Mouse (Mus musculus): ENCODE data around the gene Coro1c. TPM values are rescaled to one million over a fixed set of nuclear protein-coding genes. Genes with fewer than 3 reads are reported as not detected.
"Not testable (repeated sequence)": the region's sequence is repeated elsewhere in the genome, so short reads cannot be mapped to it uniquely, and the experiment has no call there.

Gene Coro1c
- polyA plus RNA-seq, 1 experiment from 2014 or later: 141 TPM

DNA sequence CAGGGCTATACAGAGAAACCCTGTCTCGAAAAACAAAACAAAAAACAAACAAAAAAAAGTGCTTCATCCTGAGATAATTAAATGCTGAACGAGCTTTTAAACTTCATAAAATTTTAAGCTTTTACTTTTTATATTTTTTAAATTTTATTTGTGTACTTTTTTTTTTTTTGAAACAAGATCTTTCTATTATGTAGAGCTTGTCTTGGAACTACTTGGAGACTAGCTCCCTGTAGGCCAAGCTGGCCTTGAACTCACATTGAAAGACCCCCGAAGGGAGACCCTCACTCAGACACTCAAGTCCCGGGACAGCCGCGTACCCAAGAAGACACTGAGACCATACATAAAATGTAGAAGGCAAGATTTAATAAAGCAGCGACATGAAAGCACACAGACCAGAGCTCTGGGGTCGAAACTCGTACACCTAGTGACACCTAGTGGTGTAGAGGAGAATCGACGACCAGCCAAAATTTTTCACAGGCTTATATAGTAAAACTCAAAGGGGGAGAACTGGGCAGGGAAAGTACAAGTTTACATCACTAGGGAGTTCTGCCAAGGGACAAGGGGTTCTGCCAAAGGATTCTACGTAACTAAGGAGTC lies 96.6 kb downstream of the Coro1c start:
- not testable (repeated sequence) for H3K9me3 ChIP-seq (replicated peaks); ATAC-seq (ENCODE audit: insufficient number of reproducible peaks, low FRiP score); H3K4me1 ChIP-seq (replicated peaks); H3K36me3 ChIP-seq; H3K4me3 ChIP-seq; H3K4me2 ChIP-seq; H3K9ac ChIP-seq; H3K27ac ChIP-seq (ENCODE audit: poor library complexity, severe bottlenecking)
- 19% methylated on average over 11 of the region's 12 CpGs for WGBS
- peaks cover 30% of the 10 kb centered on the region for H3K27me3 ChIP-seq (replicated peaks)

DNA sequence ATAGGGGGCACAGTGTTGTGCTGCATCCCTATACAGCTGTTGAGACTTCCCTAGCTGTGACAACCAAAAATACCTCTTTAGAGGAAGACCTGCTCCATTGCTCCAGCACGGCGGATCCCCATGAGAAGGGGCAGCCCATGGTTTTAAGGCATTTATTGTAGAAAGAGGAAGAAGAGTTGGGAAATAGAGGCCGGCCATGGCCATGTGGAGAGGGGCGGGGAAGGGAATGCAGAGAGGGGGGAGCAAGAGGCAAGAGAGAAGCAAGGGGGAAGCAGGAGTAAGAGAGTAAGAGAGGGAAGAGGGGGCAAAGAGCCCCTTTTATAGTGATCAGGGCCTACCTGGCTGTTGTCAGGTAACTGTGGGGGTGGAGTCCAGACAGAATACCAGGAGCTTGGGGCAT lies 98.4 kb downstream of the Coro1c start:
- H3K27me3 ChIP-seq (replicated peaks): peaks cover 22% of the 10 kb centered on the region
- H3K36me3 ChIP-seq: no peaks in the 10 kb centered on the region
- H3K9ac ChIP-seq: no peak overlapping the region
- peaks cover 5% of the 10 kb centered on the region for H3K9me3 ChIP-seq (replicated peaks)
- no peak overlapping the region for H3K27ac ChIP-seq (ENCODE audit: poor library complexity, severe bottlenecking)
- H3K4me3 ChIP-seq: no peak overlapping the region
- ATAC-seq (ENCODE audit: insufficient number of reproducible peaks, low FRiP score): no peak
- no peak overlapping the region for H3K4me2 ChIP-seq
- peaks cover 9% of the 10 kb centered on the region for H3K4me1 ChIP-seq (replicated peaks)
- WGBS: 89% methylated on average over 4 of the region's 4 CpGs

DNA sequence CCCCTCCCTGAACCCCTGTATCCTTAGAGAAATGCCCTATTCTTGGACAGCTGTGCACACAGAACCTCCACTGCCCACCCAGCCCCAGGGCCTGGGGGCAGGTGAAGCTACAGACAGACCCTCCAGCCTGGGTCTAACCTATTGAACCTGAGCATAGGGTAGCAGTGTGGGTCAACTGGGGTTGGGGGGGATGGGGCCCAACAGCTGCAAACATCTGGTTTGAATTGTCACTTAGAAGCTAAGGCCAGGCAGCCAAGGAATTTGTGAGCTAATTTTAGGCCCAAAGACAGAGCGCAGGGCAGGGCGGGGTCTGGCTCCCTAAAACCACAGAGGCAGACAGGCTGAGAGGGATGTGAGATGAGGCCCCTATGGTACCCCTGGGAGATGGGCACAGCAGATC lies 100.4 kb downstream of the Coro1c start:
- H3K9me3 ChIP-seq (replicated peaks): peaks cover 5% of the 10 kb centered on the region
- H3K4me2 ChIP-seq: no peak overlapping the region
- no peaks in the 10 kb centered on the region for H3K36me3 ChIP-seq
- H3K4me3 ChIP-seq: no peak overlapping the region
- 0 out of 2 replicates have a peak, but pooled peaks cover 8% of the 10 kb centered on the region for H3K27me3 ChIP-seq (replicated peaks)
- no peak overlapping the region for H3K9ac ChIP-seq
- peaks cover 9% of the 10 kb centered on the region for H3K4me1 ChIP-seq (replicated peaks)
- H3K27ac ChIP-seq (ENCODE audit: poor library complexity, severe bottlenecking): no peak overlapping the region
- WGBS: 30% methylated on average over 2 of the region's 2 CpGs
- no peak for ATAC-seq (ENCODE audit: insufficient number of reproducible peaks, low FRiP score)

DNA sequence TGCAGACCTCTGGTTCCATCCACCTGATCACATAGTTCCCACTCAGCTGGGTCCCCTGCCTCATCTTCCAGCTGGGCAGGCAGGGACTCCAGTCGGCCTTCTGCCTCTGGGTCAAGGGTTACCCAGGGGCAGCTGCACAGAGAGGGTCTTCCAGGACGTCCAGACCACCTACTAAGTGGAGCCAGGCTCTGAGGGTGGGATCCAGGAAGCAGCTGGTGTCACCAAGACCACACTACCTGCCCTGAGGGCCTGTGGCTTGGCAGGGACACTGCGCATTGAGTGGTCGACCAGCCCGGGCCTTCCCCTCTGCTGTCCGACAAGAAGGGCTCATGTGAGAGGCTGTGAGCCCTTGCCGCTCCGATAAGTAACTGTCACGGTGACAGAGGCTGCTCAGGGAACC lies 100.8 kb downstream of the Coro1c start:
- no peak overlapping the region for H3K27ac ChIP-seq (ENCODE audit: poor library complexity, severe bottlenecking)
- no peak overlapping the region for H3K4me3 ChIP-seq
- no peaks in the 10 kb centered on the region for H3K36me3 ChIP-seq
- no peak for ATAC-seq (ENCODE audit: insufficient number of reproducible peaks, low FRiP score)
- peaks cover 5% of the 10 kb centered on the region for H3K9me3 ChIP-seq (replicated peaks)
- no peak overlapping the region for H3K9ac ChIP-seq
- H3K4me1 ChIP-seq (replicated peaks): peaks cover 9% of the 10 kb centered on the region
- no peak overlapping the region for H3K4me2 ChIP-seq
- H3K27me3 ChIP-seq (replicated peaks): 0 out of 2 replicates have a peak, but pooled peaks cover 5% of the 10 kb centered on the region
- 41% methylated on average over 9 of the region's 9 CpGs for WGBS

DNA sequence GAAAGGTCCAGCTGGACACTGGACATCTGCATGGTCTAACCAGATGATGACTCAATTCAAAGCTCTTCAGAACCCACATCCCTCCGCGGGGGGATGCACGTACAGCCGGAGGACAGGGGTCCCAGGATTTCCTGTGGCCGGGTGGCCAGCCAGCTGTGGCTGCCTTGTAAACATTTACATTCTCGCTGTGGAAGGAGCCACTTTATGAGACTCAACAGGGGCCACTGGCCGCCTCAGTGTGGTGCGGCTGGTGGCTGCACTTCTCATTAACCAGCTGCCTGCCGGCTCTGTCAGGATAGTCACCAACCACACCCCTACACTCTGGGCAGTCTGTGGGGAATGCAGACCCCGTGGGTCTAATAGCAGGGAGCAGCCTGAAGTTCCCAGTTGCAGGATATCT lies 102.1 kb downstream of the Coro1c start:
- WGBS: 33% methylated on average over 10 of the region's 10 CpGs
- H3K9ac ChIP-seq: no peak overlapping the region
- H3K27ac ChIP-seq (ENCODE audit: poor library complexity, severe bottlenecking): no peak overlapping the region
- H3K27me3 ChIP-seq (replicated peaks): 0 out of 2 replicates have a peak, but pooled peaks cover 5% of the 10 kb centered on the region
- no peak overlapping the region for H3K4me2 ChIP-seq
- H3K36me3 ChIP-seq: no peaks in the 10 kb centered on the region
- ATAC-seq (ENCODE audit: insufficient number of reproducible peaks, low FRiP score): no peak
- peaks cover 9% of the 10 kb centered on the region for H3K4me1 ChIP-seq (replicated peaks)
- peaks cover 5% of the 10 kb centered on the region for H3K9me3 ChIP-seq (replicated peaks)
- no peak overlapping the region for H3K4me3 ChIP-seq

DNA sequence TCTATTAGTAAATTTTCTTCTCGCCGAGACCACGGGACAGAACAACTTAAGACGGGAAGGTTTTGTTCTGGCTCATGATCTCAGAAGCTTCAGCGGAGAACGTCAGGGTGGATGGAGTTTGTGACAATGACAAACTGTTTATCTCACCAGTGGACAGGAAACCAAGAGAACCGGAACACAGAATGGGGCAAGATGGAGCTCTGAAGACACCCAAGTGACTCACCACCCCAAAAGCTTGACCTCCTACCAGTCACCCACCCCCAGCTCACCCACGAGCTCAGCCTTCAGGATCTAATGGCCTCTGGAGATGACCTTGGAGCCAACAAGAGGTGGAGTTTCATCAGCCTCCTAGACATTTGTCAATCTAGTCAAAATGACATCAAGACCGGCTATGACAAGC lies 103.3 kb downstream of the Coro1c start:
- WGBS: 86% methylated on average over 9 of the region's 9 CpGs

DNA sequence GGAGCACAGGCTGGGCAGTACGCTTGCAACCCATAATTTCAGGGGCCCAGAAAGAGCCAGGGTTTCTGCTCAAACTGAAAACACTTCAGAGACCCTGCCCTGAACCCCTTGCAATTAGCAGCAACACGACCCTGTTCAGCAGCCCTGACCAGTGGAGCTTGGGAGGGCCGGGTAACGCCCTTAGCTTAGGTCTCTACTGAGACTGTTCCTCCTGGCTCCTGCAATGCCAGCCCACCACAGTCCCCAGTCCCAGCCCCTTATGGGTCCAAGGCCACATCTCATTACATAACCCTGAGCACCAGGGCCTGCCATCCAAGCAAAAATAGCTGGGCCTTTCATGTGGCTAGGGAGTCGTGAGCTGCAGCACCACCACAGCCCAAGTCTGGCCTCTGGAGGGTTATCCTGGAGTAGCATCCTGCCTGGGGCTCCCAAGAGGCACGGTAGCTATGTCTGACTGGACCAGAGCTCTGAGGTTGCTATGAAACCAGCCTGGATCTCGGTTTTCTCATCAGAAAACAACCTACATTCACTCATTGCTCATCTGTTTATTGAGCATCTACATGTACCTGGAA lies 104.1 kb downstream of the Coro1c start:
- Histone ChIP-seq H3K27ac (ENCODE audit: poor library complexity, severe bottlenecking) (no peak overlapping the region), H3K4me1 (replicated peaks) (peaks cover 22% of the 10 kb centered on the region), H3K9ac (no peak overlapping the region), H3K4me2 (no peak overlapping the region), H3K36me3 (no peaks in the 10 kb centered on the region), H3K27me3 (replicated peaks) (0 out of 2 replicates have a peak, but pooled peaks cover 7% of the 10 kb centered on the region), H3K9me3 (replicated peaks) (no peaks in the 10 kb centered on the region), H3K4me3 (no peak overlapping the region)
- 56% methylated on average over 7 of the region's 7 CpGs for WGBS
- ATAC-seq (ENCODE audit: insufficient number of reproducible peaks, low FRiP score): no peak

More for the DNA sequence above, 103.3 kb downstream of the Coro1c start:
- Histone ChIP-seq H3K9ac (no peak overlapping the region), H3K27me3 (replicated peaks) (0 out of 2 replicates have a peak, but pooled peaks cover 5% of the 10 kb centered on the region), H3K4me1 (replicated peaks) (peaks cover 15% of the 10 kb centered on the region), H3K4me3 (no peak overlapping the region), H3K36me3 (no peaks in the 10 kb centered on the region), H3K9me3 (replicated peaks) (0 out of 2 replicates have a peak, but pooled peaks cover 2% of the 10 kb centered on the region), H3K27ac (ENCODE audit: poor library complexity, severe bottlenecking) (no peak overlapping the region), H3K4me2 (no peak overlapping the region)
- no peak for ATAC-seq (ENCODE audit: insufficient number of reproducible peaks, low FRiP score)

DNA sequence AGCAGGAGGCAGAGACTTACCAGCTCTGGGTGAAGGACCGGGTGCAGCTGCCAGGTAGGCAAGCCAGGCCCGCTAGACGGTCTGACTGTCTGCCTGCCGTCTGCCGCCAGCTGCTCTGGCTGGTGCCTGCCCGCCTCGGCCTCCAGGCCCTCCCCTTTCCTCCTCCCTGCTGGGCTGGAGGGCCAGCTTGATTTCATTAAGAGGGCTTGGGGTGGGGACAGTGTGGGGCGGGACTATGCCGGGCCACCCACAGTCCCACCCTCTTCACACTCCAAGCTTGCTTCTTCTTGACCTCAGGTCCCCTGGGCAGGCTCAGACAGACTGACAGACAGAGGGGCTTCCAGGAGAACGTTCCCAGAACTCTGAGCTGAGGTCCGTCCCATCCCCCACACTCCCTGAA lies 108.3 kb downstream of the Coro1c start, which contains the start of gene Tmem119:
TSS of gene Tmem119 (minus strand) at position 237 of the 400 bp plus-strand sequence.
- H3K9ac ChIP-seq: peak within 1 kb of the TSS; percentile 64
- H3K27me3 ChIP-seq (replicated peaks): peaks cover 27% of the 10 kb centered on the region

DNA sequence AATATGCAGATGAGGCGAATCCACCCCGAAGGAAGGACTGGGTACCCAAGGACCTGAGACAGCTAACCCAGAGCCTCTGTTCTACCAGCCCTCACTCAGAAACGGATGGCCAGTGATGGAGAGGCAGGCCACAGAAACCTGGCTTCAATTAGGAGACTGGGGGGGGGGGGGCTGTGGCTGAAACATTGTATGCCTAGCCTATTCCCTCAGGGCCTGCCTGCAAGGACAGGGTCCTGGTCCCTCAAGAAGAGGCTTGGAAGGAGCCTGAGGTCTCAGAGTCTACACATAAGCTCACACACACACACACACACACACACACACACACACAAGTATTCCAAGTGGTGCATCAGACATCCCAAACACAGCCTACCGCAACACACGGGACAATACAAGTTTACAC lies 108.9 kb downstream of the Coro1c start:
- H3K9ac ChIP-seq: peak overlapping the region; percentile 64
- H3K4me2 ChIP-seq: peak overlapping the region; percentile 60
- 34% methylated on average over 5 of the region's 5 CpGs for WGBS
- peak overlapping the region; percentile 28 for H3K27ac ChIP-seq (ENCODE audit: poor library complexity, severe bottlenecking)
- no peaks in the 10 kb centered on the region for H3K9me3 ChIP-seq (replicated peaks)
- ATAC-seq (ENCODE audit: insufficient number of reproducible peaks, low FRiP score): no peak
- peaks cover 33% of the 10 kb centered on the region for H3K27me3 ChIP-seq (replicated peaks)
- H3K4me3 ChIP-seq: peak overlapping the region; percentile 40
- H3K4me1 ChIP-seq (replicated peaks): peaks cover 36% of the 10 kb centered on the region
- H3K36me3 ChIP-seq: no peaks in the 10 kb centered on the region

More for the DNA sequence above, 108.3 kb downstream of the Coro1c start, which contains the start of gene Tmem119:
- Histone ChIP-seq H3K4me3 (peak within 1 kb of the TSS; percentile 40), H3K4me1 (replicated peaks) (peaks cover 36% of the 10 kb centered on the region), H3K9me3 (replicated peaks) (no peaks in the 10 kb centered on the region), H3K36me3 (no peaks in the 10 kb centered on the region), H3K4me2 (peak within 1 kb of the TSS; percentile 60), H3K27ac (ENCODE audit: poor library complexity, severe bottlenecking) (peak within 1 kb of the TSS; percentile 28)
- ATAC-seq (ENCODE audit: insufficient number of reproducible peaks, low FRiP score): peak; percentile 83
- under 1% methylated on average over 11 of the region's 11 CpGs for WGBS

DNA sequence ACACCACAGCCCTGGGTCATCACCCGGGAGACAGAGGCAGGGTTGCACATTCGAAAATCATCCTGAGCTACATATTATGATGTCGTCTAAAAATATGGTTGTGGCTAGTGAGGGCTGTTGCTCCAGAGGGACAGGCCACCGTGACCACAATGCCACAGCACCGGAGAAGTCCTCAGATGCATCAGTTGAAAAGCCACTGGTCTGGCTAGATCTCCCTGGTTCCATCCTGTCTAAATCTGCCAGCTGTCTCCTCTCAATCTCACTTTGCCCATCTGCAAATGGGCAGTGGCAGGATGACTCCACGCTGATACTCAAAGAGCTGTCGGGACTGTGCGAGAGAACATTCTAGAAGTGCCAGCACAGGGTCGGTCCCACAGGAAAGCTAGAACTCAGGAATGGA lies 110.0 kb downstream of the Coro1c start:
- Histone ChIP-seq H3K4me2 (peak overlapping the region; percentile 60), H3K27ac (ENCODE audit: poor library complexity, severe bottlenecking) (no peak overlapping the region), H3K9ac (no peak overlapping the region), H3K36me3 (0 out of 2 replicates have a peak, but pooled peaks cover 3% of the 10 kb centered on the region), H3K27me3 (replicated peaks) (peaks cover 35% of the 10 kb centered on the region), H3K4me1 (replicated peaks) (peaks cover 36% of the 10 kb centered on the region), H3K9me3 (replicated peaks) (no peaks in the 10 kb centered on the region), H3K4me3 (no peak overlapping the region)
- 68% methylated on average over 9 of the region's 9 CpGs for WGBS
- no peak for ATAC-seq (ENCODE audit: insufficient number of reproducible peaks, low FRiP score)

DNA sequence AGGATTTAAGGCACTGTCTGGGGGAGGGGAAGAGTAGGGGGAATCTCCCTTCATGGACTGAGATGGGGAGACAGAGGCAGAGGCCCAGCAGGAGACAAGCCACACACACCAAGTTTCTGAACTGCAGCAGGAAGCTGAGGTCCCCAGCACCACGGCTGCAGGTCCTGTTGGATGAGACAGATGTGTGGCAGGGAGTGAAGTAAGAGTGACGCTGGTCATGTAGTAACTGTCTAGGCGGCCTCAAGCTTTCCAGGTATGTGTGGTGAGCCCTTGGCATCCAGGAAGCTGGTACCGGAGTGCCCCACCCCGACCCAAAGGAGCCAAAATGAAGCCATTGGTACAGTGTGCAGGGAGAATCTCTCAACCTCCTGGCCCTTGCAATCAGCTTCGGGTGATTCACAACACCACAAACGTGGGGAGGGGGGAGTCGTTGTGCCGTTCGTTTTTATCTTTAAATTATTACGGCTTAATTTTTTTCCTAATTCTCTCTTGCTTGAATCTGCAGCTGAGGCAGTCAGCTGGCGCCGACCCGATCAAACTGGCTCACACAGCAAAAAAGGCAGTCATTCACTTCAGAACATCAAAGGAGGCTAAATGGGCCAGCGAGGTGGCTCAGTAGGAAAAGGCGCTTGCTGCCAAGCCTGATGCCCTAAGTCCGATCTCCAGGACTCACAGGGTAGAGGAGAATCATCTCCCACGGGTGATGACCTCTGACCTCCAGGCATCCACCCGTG lies 111.2 kb downstream of the Coro1c start:
- 0 out of 2 replicates have a peak, but pooled peaks cover 3% of the 10 kb centered on the region for H3K36me3 ChIP-seq
- H3K9ac ChIP-seq: peak overlapping the region; percentile 4
- H3K27me3 ChIP-seq (replicated peaks): peaks cover 35% of the 10 kb centered on the region
- H3K4me3 ChIP-seq: 0 out of 2 replicates have a peak overlapping the region, but pooled peaks have one; percentile 17
- ATAC-seq (ENCODE audit: insufficient number of reproducible peaks, low FRiP score): no peak
- peak overlapping the region; percentile 53 for H3K4me2 ChIP-seq
- H3K27ac ChIP-seq (ENCODE audit: poor library complexity, severe bottlenecking): peak overlapping the region; percentile 50
- 20% methylated on average over 19 of the region's 19 CpGs for WGBS
- peaks cover 36% of the 10 kb centered on the region for H3K4me1 ChIP-seq (replicated peaks)
- H3K9me3 ChIP-seq (replicated peaks): no peaks in the 10 kb centered on the region

All from heart, embryonic 12.5 days (tissue).